Mouse (Mus musculus): ENCODE results near the gene Olfr1124. TPM values are rescaled to one million over a fixed set of nuclear protein-coding genes. Genes with fewer than 3 reads are reported as not detected.

The Olfr1124 gene
- polyA plus RNA-seq, 1 experiment from 2014 or later: 0.10 TPM

Other genes with a start within 250 kb of the Olfr1124 start
- not detected in 2 replicates for gene Olfr1112, start 242.5 kb upstream of the Olfr1124 start, polyA plus RNA-seq (2015; fragmentation: Nextera tagmentation; extraction: Ambion mirVana)
- gene Olfr1113, start 221.3 kb upstream of the Olfr1124 start, polyA plus RNA-seq (2015; fragmentation: Nextera tagmentation; extraction: Ambion mirVana): not detected in 2 replicates
- not detected in 2 replicates for gene Olfr1115, start 182.3 kb upstream of the Olfr1124 start, polyA plus RNA-seq (2015; fragmentation: Nextera tagmentation; extraction: Ambion mirVana)
- gene Olfr1116, start 162.7 kb upstream of the Olfr1124 start, polyA plus RNA-seq (2015; fragmentation: Nextera tagmentation; extraction: Ambion mirVana): not detected in 2 replicates
- gene Olfr1118, start 122.7 kb upstream of the Olfr1124 start, polyA plus RNA-seq (2015; fragmentation: Nextera tagmentation; extraction: Ambion mirVana): not detected in 2 replicates
- gene Olfr1120, start 75.5 kb upstream of the Olfr1124 start, polyA plus RNA-seq (2015; fragmentation: Nextera tagmentation; extraction: Ambion mirVana): not detected in 2 replicates
- gene Olfr1121, start 60.4 kb upstream of the Olfr1124 start, polyA plus RNA-seq (2015; fragmentation: Nextera tagmentation; extraction: Ambion mirVana): not detected in 2 replicates
- not detected in 2 replicates for gene Olfr1122, start 44.4 kb upstream of the Olfr1124 start, polyA plus RNA-seq (2015; fragmentation: Nextera tagmentation; extraction: Ambion mirVana)
- not detected in 2 replicates for gene Olfr1123, start 13.6 kb upstream of the Olfr1124 start, polyA plus RNA-seq (2015; fragmentation: Nextera tagmentation; extraction: Ambion mirVana)
- gene Olfr1126, start 23.7 kb downstream of the Olfr1124 start, polyA plus RNA-seq (2015; fragmentation: Nextera tagmentation; extraction: Ambion mirVana): not detected in 2 replicates
- gene Pramel7, start 66.8 kb downstream of the Olfr1124 start, polyA plus RNA-seq (2015; fragmentation: Nextera tagmentation; extraction: Ambion mirVana): not detected in 2 replicates
- gene Pramel6, start 76.3 kb downstream of the Olfr1124 start, polyA plus RNA-seq (2015; fragmentation: Nextera tagmentation; extraction: Ambion mirVana): not detected in 2 replicates
- gene Olfr153, start 101.5 kb downstream of the Olfr1124 start, polyA plus RNA-seq (2015; fragmentation: Nextera tagmentation; extraction: Ambion mirVana): not detected in 2 replicates
- not detected in 2 replicates for gene Olfr1128, start 115.3 kb downstream of the Olfr1124 start, polyA plus RNA-seq (2015; fragmentation: Nextera tagmentation; extraction: Ambion mirVana)
- gene Olfr1129, start 143.6 kb downstream of the Olfr1124 start, polyA plus RNA-seq (2015; fragmentation: Nextera tagmentation; extraction: Ambion mirVana): not detected in 2 replicates
- not detected in 2 replicates for gene Olfr1130, start 175.9 kb downstream of the Olfr1124 start, polyA plus RNA-seq (2015; fragmentation: Nextera tagmentation; extraction: Ambion mirVana)
- not detected in 2 replicates for gene Olfr1131, start 196.8 kb downstream of the Olfr1124 start, polyA plus RNA-seq (2015; fragmentation: Nextera tagmentation; extraction: Ambion mirVana)
- gene Olfr1132, start 207.3 kb downstream of the Olfr1124 start, polyA plus RNA-seq (2015; fragmentation: Nextera tagmentation; extraction: Ambion mirVana): not detected in 2 replicates
- not detected in 2 replicates for gene Olfr1133, start 217.1 kb downstream of the Olfr1124 start, polyA plus RNA-seq (2015; fragmentation: Nextera tagmentation; extraction: Ambion mirVana)
- gene Olfr1134, start 228.2 kb downstream of the Olfr1124 start, polyA plus RNA-seq (2015; fragmentation: Nextera tagmentation; extraction: Ambion mirVana): not detected in 2 replicates
- not detected in 2 replicates for gene Olfr1135, start 243.4 kb downstream of the Olfr1124 start, polyA plus RNA-seq (2015; fragmentation: Nextera tagmentation; extraction: Ambion mirVana)

Measured in hindbrain, embryonic 15.5 days (tissue).